Mouse (Mus musculus): ENCODE data around the gene Taf4. TPM values are rescaled to one million over a fixed set of nuclear protein-coding genes. Genes with fewer than 3 reads are reported as not detected.
A peak's percentile ranks its signal among the peaks of the same experiment; 100 is the strongest.

Gene Taf4
- polyA plus RNA-seq, 1 experiment from 2014 or later = 5.0 TPM

DNA sequence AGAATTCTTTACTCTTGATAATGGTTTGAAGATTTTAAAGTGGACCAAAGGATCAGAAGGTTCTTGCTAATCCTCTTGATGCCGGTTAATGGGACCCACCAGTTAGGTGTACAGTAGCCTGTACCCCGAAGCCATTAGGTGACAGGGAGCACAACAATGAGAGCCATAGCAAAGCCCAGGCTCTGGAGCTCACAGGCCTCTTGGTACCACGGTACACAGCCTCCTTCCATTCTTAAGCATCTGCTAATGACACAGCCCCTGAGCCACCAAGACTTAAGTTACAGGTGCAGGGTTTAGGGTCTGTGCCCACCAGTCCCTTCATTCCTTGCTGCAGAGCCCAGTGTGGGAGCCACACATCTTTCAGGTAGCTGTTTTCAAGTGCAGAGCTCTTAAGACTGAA, 1.8 kb upstream of the Taf4 start:
- H3K27ac ChIP-seq (replicated peaks) = no peak overlapping the region
- H3K4me3 ChIP-seq = no peak overlapping the region
- H3K4me1 ChIP-seq = peaks cover 32% of the 10 kb centered on the region
- H3K9ac ChIP-seq (replicated peaks) = no peak overlapping the region
- H3K36me3 ChIP-seq = no peaks in the 10 kb centered on the region
- no peaks in the 10 kb centered on the region for H3K27me3 ChIP-seq
- H3K9me3 ChIP-seq = no peaks in the 10 kb centered on the region
- peak overlapping the region; percentile 58; the same call in 1 of the 2 replicates for H3K4me2 ChIP-seq (replicated peaks)
- ATAC-seq (ENCODE audit: low FRiP score, low read depth) = no peak
- 79% methylated on average over 3 of the region's 3 CpGs for WGBS

DNA sequence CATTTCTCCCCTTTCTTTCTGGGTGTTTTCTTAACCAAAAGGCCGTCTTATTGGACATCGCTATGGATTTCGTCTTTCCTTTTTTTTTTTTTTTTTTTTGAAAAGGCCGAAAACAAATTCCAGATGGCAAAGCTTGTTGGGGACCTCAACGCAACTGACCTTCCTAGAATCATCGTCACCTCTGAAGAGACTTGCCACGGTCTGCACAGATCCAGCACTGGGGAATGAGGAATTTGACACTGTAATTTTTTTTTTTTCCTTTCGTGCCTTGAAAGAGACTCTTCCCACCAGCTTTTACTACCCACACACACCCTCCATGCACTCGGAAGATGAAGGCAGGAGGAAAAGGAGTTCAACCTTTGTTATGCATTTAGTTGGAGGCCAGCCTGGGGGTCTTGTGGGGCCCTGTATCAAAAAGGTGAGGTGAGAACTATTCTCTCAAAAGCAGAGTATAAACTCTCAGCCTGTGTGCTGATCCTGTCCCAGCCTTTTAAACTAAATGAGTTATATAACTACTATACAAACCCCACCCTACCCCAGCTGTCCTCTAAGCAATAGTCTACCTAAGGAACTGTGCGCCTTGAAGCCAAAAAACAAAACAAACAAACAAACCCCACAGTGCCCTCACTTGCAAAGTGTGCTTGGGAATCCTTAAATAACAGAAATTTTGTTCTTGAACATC, 1.0 kb upstream of the Taf4 start:
- peak overlapping the region; percentile 89 for H3K4me3 ChIP-seq
- H3K36me3 ChIP-seq = no peaks in the 10 kb centered on the region
- peak overlapping the region; percentile 95; the same call in 1 of the 2 replicates for H3K27ac ChIP-seq (replicated peaks)
- H3K9me3 ChIP-seq = no peaks in the 10 kb centered on the region
- WGBS = 10% methylated on average over 10 of the region's 10 CpGs
- H3K9ac ChIP-seq (replicated peaks) = peak overlapping the region; percentile 86
- no peak for ATAC-seq (ENCODE audit: low FRiP score, low read depth)
- no peaks in the 10 kb centered on the region for H3K27me3 ChIP-seq
- peaks cover 38% of the 10 kb centered on the region for H3K4me1 ChIP-seq
- H3K4me2 ChIP-seq (replicated peaks) = peak overlapping the region; percentile 58

DNA sequence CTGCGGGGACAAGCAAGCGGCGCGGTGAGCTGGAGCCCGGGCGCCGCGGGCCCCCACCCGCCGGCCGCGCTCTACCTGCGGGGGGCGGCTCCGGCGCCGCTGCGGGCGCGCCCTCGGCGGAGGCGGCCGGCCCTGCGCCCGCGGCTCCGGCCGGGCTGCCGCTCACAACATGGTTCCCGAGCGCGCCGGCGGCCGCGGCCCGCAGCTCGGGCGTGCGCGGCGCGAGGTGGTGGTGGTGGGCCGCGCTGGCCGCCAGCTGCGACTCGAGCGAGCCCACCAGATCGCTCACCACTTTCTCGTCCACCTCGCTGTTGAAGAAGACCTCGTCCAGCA, 185 bp downstream of the Taf4 start:
- WGBS = 0% methylated on average over 40 of the region's 54 CpGs
- ATAC-seq (ENCODE audit: low FRiP score, low read depth) = peak; percentile 66; the same call in 1 of the 2 replicates
- peak overlapping the region; percentile 86 for H3K9ac ChIP-seq (replicated peaks)
- H3K4me3 ChIP-seq = peak overlapping the region; percentile 89
- peaks cover 46% of the 10 kb centered on the region for H3K4me1 ChIP-seq
- no peaks in the 10 kb centered on the region for H3K36me3 ChIP-seq
- H3K27me3 ChIP-seq = no peaks in the 10 kb centered on the region
- peak overlapping the region; percentile 95 for H3K27ac ChIP-seq (replicated peaks)
- peak overlapping the region; percentile 58 for H3K4me2 ChIP-seq (replicated peaks)
- no peaks in the 10 kb centered on the region for H3K9me3 ChIP-seq

DNA sequence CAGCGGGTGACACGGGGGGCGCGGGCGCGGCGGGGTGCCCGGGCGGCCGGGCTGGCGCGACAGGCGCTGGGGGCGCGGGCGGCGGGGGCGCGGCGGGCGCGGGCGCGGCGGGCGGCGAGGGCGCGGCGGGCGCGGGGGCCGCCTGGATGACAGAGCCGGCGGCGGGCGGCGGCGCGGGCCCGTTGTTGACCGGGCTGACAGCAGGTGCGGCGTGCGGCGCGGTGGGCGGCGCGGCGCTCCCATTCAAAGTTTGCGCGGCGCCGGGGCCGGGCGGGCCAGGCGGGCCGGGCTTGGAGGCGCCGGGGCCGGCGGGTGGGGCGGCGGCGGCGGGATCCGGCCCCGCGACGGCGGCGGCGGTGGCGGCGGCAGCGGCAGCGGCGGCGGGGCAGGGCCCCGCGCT, 595 bp downstream of the Taf4 start:
- Histone ChIP-seq H3K4me2 (replicated peaks) (peak overlapping the region; percentile 100), H3K4me1 (peaks cover 50% of the 10 kb centered on the region), H3K27ac (replicated peaks) (peak overlapping the region; percentile 95; the same call in 1 of the 2 replicates), H3K4me3 (peak overlapping the region; percentile 89), H3K9me3 (no peaks in the 10 kb centered on the region), H3K27me3 (no peaks in the 10 kb centered on the region), H3K9ac (replicated peaks) (peak overlapping the region; percentile 86), H3K36me3 (no peaks in the 10 kb centered on the region)
- no peak for ATAC-seq (ENCODE audit: low FRiP score, low read depth)
- WGBS = 0% methylated on average over 48 of the region's 82 CpGs

DNA sequence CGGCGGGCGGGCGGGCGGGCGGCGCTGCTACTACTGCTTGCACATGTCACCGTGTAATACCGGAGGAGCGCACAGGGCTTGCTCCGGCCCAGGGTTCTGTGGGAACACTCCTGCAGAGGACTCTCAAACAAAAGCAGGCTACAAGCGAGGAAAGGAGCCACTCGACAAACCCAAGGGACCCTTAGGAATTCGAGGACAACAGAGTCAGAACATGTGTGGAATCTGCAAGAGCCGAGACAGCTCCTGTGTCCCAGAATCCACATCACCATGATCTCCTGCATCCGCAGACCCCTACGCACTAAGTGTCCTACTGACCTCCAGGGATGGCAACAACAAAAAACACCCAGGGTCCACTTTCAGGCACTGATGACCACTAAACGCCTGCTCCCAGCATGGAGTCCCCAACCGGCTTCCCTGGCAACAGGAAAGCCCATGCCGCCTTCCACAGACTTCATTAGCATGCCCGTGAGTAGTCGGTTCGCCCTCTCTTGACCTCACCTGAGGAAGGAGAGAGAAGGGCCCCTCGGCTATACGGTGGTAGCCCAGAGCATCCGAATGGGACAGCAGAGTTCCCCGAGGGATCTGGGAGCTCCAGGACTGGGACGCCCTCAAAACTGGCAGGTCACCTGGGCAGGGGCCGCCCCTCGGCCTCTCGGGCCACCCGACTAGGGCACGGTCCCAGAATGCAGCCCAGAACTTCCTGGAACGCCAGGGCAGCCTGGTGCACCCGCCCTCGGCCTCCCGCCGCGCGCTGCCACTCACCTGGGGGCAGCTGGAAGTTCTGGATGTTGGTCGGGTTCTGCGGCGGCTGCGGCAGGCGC, 1.6 kb downstream of the Taf4 start:
- no peaks in the 10 kb centered on the region for H3K9me3 ChIP-seq
- peak overlapping the region; percentile 100 for H3K4me2 ChIP-seq (replicated peaks)
- H3K27me3 ChIP-seq = no peaks in the 10 kb centered on the region
- H3K4me1 ChIP-seq = peaks cover 59% of the 10 kb centered on the region
- under 1% methylated on average over 43 of the region's 45 CpGs for WGBS
- H3K9ac ChIP-seq (replicated peaks) = peak overlapping the region; percentile 81
- no peak overlapping the region for H3K27ac ChIP-seq (replicated peaks)
- ATAC-seq (ENCODE audit: low FRiP score, low read depth) = 0 out of 2 replicates have a peak, but pooled peaks have one; percentile 7
- H3K36me3 ChIP-seq = no peaks in the 10 kb centered on the region
- peak overlapping the region; percentile 89 for H3K4me3 ChIP-seq

DNA sequence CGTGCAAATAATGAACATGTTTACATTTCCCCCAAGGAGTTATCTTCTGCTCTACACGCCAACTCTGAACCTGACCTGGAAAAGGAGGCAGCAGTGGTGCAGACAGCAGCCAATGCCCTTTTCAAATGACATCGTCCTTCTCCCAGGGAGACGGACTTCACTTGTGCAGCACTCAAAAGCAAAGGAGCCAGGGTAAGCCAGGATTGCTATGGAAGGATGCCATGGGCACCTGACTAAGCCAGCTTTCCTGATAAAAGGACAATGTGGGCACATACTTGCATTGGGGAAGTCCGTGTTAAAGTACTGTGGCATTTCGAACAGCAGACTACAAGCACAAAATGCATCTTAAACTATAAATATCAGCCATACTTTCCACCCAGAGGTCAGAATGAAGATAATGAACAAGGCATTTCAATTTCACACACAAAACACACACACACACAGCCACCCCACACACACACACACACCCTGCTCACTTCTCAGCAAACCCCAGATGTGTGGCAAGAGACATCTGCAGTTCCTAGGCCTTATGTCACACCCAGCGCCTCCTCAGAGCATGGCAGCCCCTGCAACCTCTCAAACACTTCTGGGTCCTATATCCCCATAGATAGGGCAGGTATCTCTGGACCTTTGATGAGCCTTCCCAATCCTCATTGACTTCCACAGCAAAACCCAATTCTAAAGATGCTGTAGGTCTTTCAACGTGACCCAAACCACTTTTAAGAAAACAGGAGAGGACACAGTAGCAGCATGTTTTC, 2.4 kb downstream of the Taf4 start:
- Histone ChIP-seq H3K4me2 (replicated peaks) (peak overlapping the region; percentile 100), H3K27ac (replicated peaks) (no peak overlapping the region), H3K4me3 (peak overlapping the region; percentile 89), H3K36me3 (no peaks in the 10 kb centered on the region), H3K9ac (replicated peaks) (peak overlapping the region; percentile 81), H3K4me1 (peaks cover 67% of the 10 kb centered on the region), H3K9me3 (no peaks in the 10 kb centered on the region), H3K27me3 (no peaks in the 10 kb centered on the region)
- ATAC-seq (ENCODE audit: low FRiP score, low read depth) = no peak
- WGBS = 34% methylated on average over 8 of the region's 8 CpGs

DNA sequence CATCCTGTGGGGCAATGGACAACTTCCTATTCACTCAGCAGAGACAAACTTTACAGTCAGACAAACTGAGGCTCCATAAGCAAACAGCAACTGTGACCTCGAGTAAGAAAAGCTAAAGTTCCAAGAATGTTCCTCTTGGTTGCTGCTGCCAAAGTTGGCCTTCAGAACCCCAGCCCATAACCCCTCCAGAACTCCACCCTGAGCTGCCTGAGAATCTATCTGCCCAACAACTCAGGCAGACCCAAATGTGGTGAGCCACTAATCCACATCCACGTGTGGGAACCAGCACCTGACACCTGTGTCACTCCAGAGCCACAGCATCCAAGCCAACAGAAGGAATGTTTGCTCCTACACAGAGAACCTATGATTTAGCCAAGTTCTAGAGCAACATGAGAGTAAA, 4.0 kb downstream of the Taf4 start:
- Histone ChIP-seq H3K36me3 (no peaks in the 10 kb centered on the region), H3K4me2 (replicated peaks) (no peak overlapping the region), H3K27ac (replicated peaks) (no peak overlapping the region), H3K9ac (replicated peaks) (no peak overlapping the region), H3K4me1 (peaks cover 66% of the 10 kb centered on the region), H3K4me3 (no peak overlapping the region), H3K27me3 (no peaks in the 10 kb centered on the region), H3K9me3 (no peaks in the 10 kb centered on the region)
- no peak for ATAC-seq (ENCODE audit: low FRiP score, low read depth)
- WGBS = 77% methylated on average over 2 of the region's 2 CpGs

DNA sequence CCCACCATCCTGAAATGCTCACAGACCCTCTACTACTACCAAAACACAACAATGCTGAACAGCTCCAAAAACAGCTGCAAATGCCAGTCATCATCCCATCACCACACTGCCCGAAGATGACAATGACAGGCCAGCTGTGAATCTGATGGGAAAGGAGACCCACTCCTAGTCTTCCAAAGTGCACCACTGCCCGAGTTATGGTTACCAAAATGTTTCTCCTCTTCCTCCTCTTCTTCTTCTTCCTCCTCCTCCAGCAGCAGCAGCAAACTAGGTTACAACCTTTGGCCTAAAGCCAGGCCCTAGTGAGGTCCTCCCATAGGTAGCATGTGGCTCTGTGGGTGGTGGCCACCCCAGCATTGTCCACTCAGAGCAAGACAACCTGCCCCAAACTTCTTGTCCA, 4.6 kb downstream of the Taf4 start:
- ATAC-seq (ENCODE audit: low FRiP score, low read depth) = no peak
- H3K27me3 ChIP-seq = no peaks in the 10 kb centered on the region
- H3K4me2 ChIP-seq (replicated peaks) = no peak overlapping the region
- H3K36me3 ChIP-seq = no peaks in the 10 kb centered on the region
- H3K4me1 ChIP-seq = peaks cover 67% of the 10 kb centered on the region
- H3K9ac ChIP-seq (replicated peaks) = no peak overlapping the region
- 87% methylated on average over 2 of the region's 2 CpGs for WGBS
- no peak overlapping the region for H3K4me3 ChIP-seq
- H3K9me3 ChIP-seq = no peaks in the 10 kb centered on the region
- H3K27ac ChIP-seq (replicated peaks) = no peak overlapping the region

DNA sequence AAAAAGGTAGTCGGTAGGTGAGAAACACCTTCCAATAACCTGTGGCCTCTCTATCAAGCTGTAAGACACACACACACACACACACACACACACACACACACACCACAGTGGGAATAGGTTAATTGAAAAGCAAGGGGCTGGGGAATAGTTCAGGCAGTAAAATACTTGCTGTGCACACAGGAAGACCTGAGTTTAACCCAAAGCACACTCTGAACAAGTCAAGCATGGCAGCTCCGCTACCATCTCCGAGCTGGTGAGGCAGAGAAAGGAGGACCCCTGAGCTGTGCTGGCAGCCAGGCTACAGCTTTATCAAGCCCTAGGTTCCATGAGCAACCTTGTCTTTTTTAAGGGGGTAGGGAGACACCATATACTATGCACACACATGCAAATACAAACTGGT, 7.3 kb downstream of the Taf4 start:
- H3K27ac ChIP-seq (replicated peaks) = no peak overlapping the region
- 64% methylated on average over 3 of the region's 3 CpGs for WGBS
- H3K27me3 ChIP-seq = no peaks in the 10 kb centered on the region
- no peaks in the 10 kb centered on the region for H3K36me3 ChIP-seq
- H3K4me1 ChIP-seq = peaks cover 71% of the 10 kb centered on the region
- H3K9me3 ChIP-seq = no peaks in the 10 kb centered on the region
- H3K4me2 ChIP-seq (replicated peaks) = no peak overlapping the region
- ATAC-seq (ENCODE audit: low FRiP score, low read depth) = no peak
- H3K4me3 ChIP-seq = no peak overlapping the region
- H3K9ac ChIP-seq (replicated peaks) = no peak overlapping the region

DNA sequence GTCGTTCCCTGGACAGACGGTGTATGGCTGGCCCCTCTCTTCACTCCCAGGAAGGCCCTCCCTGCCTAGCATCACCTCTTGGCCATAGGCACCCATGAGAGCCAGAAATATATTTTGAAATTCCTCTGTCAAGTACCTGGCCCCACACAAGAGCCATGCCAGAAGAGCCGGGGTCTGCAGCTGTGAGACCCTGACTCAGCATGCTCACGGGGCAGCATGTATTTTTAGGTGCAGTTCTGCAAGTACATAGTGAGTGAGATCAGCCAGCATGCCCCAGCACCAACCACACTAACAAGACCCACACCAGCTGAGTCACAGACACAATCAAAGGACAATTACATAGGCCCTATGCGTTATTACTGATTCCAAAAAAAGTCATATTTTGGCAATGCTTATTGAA, 8.8 kb downstream of the Taf4 start:
- H3K4me1 ChIP-seq = peaks cover 59% of the 10 kb centered on the region
- no peak for ATAC-seq (ENCODE audit: low FRiP score, low read depth)

DNA sequence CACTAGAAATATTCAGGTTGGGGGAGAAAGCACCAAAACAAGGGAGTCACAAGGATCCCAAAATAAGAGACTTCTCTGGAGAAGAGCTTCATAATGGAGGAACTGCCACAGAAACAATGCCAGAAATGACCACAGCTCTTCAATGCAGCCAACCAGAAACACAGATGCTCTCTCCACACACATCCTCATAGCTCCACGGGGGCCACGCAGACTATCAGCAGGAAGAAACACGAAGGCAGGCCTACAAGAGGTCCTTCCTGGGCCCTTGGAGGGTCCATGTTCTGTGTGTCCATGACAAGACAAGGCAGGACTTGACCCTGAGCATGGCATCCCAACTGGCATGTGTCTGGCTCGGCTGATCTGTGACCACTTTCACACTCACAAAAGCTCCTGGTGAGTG, 15.0 kb downstream of the Taf4 start:
- Histone ChIP-seq H3K36me3 (no peaks in the 10 kb centered on the region), H3K4me3 (no peak overlapping the region), H3K9ac (replicated peaks) (no peak overlapping the region), H3K4me1 (peaks cover 28% of the 10 kb centered on the region), H3K27ac (replicated peaks) (no peak overlapping the region), H3K4me2 (replicated peaks) (no peak overlapping the region), H3K9me3 (no peaks in the 10 kb centered on the region), H3K27me3 (no peaks in the 10 kb centered on the region)
- ATAC-seq (ENCODE audit: low FRiP score, low read depth) = no peak
- WGBS = 79% methylated on average over 4 of the region's 4 CpGs

More for the DNA sequence above, 8.8 kb downstream of the Taf4 start:
- no peak overlapping the region for H3K27ac ChIP-seq (replicated peaks)
- H3K9me3 ChIP-seq = no peaks in the 10 kb centered on the region
- H3K4me3 ChIP-seq = no peak overlapping the region
- WGBS = 88% methylated on average over 5 of the region's 5 CpGs
- H3K9ac ChIP-seq (replicated peaks) = no peak overlapping the region
- no peaks in the 10 kb centered on the region for H3K36me3 ChIP-seq
- H3K4me2 ChIP-seq (replicated peaks) = no peak overlapping the region
- no peaks in the 10 kb centered on the region for H3K27me3 ChIP-seq

DNA sequence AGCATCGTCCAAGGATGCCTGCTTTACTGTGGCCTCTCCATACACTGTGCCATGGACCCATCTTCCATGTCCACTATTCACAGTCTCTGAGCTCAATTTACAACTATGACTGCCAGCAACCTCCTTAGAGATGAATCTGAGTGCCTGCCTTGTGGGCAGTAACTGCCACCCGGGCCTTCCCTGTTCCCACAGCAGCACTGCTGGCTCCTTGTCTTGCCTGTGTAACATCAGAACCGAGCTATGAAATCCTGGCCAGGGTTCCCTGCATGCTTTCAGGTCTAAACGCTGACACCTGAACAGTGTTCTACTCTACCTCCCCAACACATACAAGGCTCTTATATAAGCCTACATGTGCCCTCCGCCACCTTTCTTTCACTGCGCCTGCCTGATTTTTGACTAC, 16.1 kb downstream of the Taf4 start:
- H3K9me3 ChIP-seq = no peaks in the 10 kb centered on the region
- no peaks in the 10 kb centered on the region for H3K27me3 ChIP-seq
- no peak overlapping the region for H3K4me2 ChIP-seq (replicated peaks)
- WGBS = 91% methylated on average over 6 of the region's 6 CpGs
- ATAC-seq (ENCODE audit: low FRiP score, low read depth) = no peak
- H3K36me3 ChIP-seq = no peaks in the 10 kb centered on the region
- H3K27ac ChIP-seq (replicated peaks) = no peak overlapping the region
- H3K9ac ChIP-seq (replicated peaks) = no peak overlapping the region
- peaks cover 23% of the 10 kb centered on the region for H3K4me1 ChIP-seq
- H3K4me3 ChIP-seq = no peak overlapping the region
